Mouse (Mus musculus) gastrocnemius, postnatal 4 days (tissue): ENCODE data around the gene Far2. TPM values are rescaled to one million over a fixed set of nuclear protein-coding genes. Genes with fewer than 3 reads are reported as not detected.

Experiments used
- DNase-seq, 2 experiments: peaks; one replicate each; pipeline ENCODE4 v3.0.0; 2021 to 2022; ENCODE audit warnings: low spot score in 2 of 2, mixed read lengths in 2 of 2
- total RNA-seq, 2 experiments: library from RNA; stranded (reverse); gene quantifications; 2 replicates each; pipeline ENCODE4 v1.2.3; 2021

Far2 gene
- total RNA-seq, 2 experiments from 2014 or later, result 0.25 to 0.44 TPM

DNA sequence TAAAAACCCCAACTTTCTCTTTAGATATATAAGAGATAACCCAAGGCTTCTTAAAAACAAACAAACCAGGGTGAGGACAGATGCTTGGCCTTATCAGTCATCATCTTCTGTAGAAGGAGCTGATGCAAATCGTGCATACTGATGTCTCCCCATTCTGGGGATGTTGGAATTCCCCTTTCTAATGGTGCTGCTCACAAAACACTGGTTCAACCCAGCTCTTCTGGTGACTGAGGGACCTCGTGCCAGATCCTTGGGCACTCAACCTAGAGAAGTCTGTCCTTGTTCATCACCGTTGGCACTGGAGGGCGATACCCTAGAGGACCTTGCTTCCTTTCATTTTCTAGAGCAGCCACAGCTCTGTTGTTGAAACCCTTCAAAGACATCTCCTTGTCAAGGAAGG lies 169.7 kb downstream of the Far2 start:
- DNase-seq, result no peak

DNA sequence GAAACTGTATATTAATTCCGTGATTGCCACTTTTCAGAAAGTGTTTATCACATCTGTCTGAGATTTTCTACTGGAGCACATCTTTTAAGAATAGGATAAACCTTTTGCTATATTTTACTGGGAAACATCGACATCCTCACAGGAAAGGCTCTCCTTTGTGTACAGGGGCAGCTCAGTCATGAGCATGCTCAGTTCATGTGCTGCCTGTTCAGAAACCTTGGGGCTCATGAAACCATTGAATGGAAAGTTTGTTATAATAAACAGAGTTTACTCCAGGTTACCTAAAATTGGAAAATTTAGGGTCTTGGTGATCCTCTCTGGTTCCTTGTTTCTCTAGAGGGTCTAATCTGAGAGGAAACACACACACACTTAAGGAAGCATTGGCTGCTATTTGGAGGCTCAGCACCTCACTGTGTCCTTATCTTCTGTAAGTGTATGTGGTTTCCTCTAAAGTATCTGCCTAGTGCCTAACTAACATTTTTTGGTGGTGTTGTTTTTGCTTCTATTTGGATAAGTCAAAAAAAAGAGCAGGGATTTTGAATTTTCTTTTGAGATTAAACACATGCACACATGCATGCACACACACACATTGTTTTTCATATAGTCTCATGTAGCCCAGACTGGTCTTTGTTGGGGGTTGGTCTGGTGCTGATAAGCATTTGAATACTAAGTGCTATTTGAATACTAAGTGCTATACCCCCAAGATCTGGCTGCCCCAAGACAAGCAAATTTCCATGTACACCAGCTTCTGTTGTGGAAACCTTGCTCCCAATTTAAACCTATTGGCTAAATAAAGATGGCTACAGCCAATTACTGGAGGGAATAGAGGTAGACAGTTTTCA lies 171.4 kb downstream of the Far2 start:
- no peak for DNase-seq

DNA sequence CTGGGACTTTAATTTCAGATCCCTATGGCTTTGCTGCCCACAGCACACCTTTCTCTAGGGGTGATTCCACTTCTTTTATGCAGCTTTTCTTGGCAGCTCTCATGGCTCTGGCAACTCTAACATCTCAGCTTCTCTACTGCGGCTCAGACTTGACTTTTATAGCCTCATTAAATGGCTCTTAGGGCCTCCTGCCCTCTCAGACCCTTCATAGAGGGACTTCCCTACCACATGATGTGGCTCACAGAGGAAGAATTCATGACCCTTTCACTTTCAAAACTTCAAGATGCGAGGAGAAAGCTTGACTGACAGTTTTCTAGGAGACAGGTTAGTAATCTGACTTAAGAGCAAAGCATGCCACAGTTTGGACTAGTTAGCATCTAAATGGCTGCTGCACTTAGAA lies 175.6 kb downstream of the Far2 start:
- DNase-seq, result no peak

DNA sequence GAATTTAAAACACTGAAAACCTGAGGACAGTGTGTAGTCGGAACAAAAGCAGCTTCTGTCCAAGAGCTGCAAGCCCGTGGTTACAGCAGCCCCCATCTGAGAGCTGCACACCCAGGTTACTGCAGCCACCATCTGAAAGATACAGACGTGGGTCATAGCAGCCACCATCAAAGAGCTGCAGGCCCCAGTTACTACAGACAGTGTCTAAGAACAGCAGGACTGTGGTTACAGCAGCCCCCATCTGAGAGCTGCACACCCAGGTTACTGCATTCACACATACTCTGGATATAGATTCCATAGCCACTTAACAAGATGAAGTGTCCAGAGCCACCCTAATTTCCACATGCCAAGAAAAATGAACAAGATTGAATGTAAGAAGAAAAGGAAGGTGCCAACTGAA lies 180.5 kb downstream of the Far2 start:
- no peak for DNase-seq

Other genes with a start within 250 kb of the Far2 start
- 10 to 100 TPM; 65.8 to 68.2 TPM for gene Ergic2, start 165.1 kb downstream of the Far2 start, total RNA-seq